ENCODE assay signal across 7 mouse cellular contexts in genomic region chr16:10415976-10416375, GRCm38 (mm10). TPM values are rescaled to one million over a fixed set of nuclear protein-coding genes. Genes with fewer than 3 reads are reported as not detected.
DNase-seq lines count a peak whose midpoint lies in the region; ATAC-seq and TF ChIP-seq lines count a peak whose summit lies in the region.

No protein-coding gene starts in this region.

- H3K9ac ChIP-seq in stomach, postnatal 0 days (ENCODE audit: low read length): no peak overlapping the region
- H3K9ac ChIP-seq in forebrain, embryonic 13.5 days: no peak overlapping the region

- intact Hi-C loops in left cerebral cortex, adult 2 months (cut with DNase I): loop anchor here (1.0 kb wide), 1 partner anchor 105 kb away; no protein-coding TSS in a partner anchor
- intact Hi-C loops in left cerebral cortex, postnatal 36 days (cut with DNase I): no loop called here

- peak; percentile 52 for TF ChIP-seq CTCF in left cerebral cortex, adult 2 months (IDR thresholded peaks at IDR 0.05)
- TF ChIP-seq CTCF in stomach, postnatal 0 days (IDR thresholded peaks at IDR 0.05; ENCODE audit: low read depth): peak; percentile 66

- H3K4me3 ChIP-seq in left cerebral cortex, adult 2 months: no peak overlapping the region
- H3K4me3 ChIP-seq in stomach, postnatal 0 days (ENCODE audit: low read depth, low read length): no peak overlapping the region
- no peak overlapping the region for H3K4me3 ChIP-seq in forebrain, embryonic 13.5 days

- no peak overlapping the region for H3K27ac ChIP-seq in left cerebral cortex, adult 2 months
- H3K27ac ChIP-seq in stomach, postnatal 0 days (replicated peaks): no peak overlapping the region
- no peak overlapping the region for H3K27ac ChIP-seq in forebrain, embryonic 13.5 days

- H3K4me1 ChIP-seq in stomach, postnatal 0 days (replicated peaks; ENCODE audit: control insufficient read depth, insufficient read depth): no peaks in the 10 kb centered on the region
- H3K4me1 ChIP-seq in forebrain, embryonic 13.5 days: peaks cover 15% of the 10 kb centered on the region

- H3K4me2 ChIP-seq in stomach, postnatal 0 days (replicated peaks; ENCODE audit: low read depth): no peak overlapping the region
- H3K4me2 ChIP-seq in forebrain, embryonic 13.5 days: no peak overlapping the region

- no peak for TF ChIP-seq EP300 in stomach, postnatal 0 days (optimal IDR thresholded peaks at IDR 0.05)

- ATAC-seq in stomach, postnatal 0 days (ENCODE audit: low FRiP score, low TSS enrichment): no peak
- ATAC-seq in forebrain, embryonic 13.5 days: no peak

- H3K36me3 ChIP-seq in stomach, postnatal 0 days (ENCODE audit: control insufficient read depth, insufficient read depth, low read length): 0 out of 2 replicates have a peak, but pooled peaks cover 6% of the 10 kb centered on the region
- H3K36me3 ChIP-seq in forebrain, embryonic 13.5 days (ENCODE audit: poor library complexity, severe bottlenecking): peaks cover 75% of the 10 kb centered on the region

- 78% methylated on average over 6 of the region's 6 CpGs for WGBS in stomach, postnatal 0 days
- 80% methylated on average over 6 of the region's 6 CpGs for WGBS in forebrain, embryonic 13.5 days

- H3K27me3 ChIP-seq in stomach, postnatal 0 days (ENCODE audit: control insufficient read depth, insufficient read depth, low read length): no peaks in the 10 kb centered on the region
- H3K27me3 ChIP-seq in forebrain, embryonic 13.5 days: no peaks in the 10 kb centered on the region

- no peak for DNase-seq in left cerebral cortex, adult 2 months (ENCODE audit: extremely low spot score in 1 of 2, low spot score in 2 of 2)
- DNase-seq in left cerebral cortex, postnatal 36 days (ENCODE audit: low spot score in 2 of 2): no peak
- peak; percentile 48 for DNase-seq in adrenal gland, postnatal 10 days
- DNase-seq in cerebellum, postnatal 36 days: peak; percentile 82 to 83
- peak; percentile 25 to 53 for DNase-seq in layer of hippocampus, postnatal 36 days
- no peak for DNase-seq in stomach, postnatal 0 days (ENCODE audit: low spot score)

- no peaks in the 10 kb centered on the region for H3K9me3 ChIP-seq in stomach, postnatal 0 days (ENCODE audit: control insufficient read depth, low read length)
- H3K9me3 ChIP-seq in forebrain, embryonic 13.5 days (replicated peaks): peaks cover 4% of the 10 kb centered on the region; the same call in 1 of the 2 replicates

RNA-seq across cellular contexts. Expression of gene Nubp1, which starts 4.2 kb away (rescaled TPM):
- 10 to 100 TPM; 16.9 to 17.5 TPM for total RNA-seq in left cerebral cortex, adult 2 months (2021)
- total RNA-seq in left cerebral cortex, postnatal 36 days (2021): 10 to 100 TPM; 17.4 to 17.6 TPM
- total RNA-seq in adrenal gland, postnatal 10 days (2021): 10 to 100 TPM; 22.2 to 23.3 TPM
- 10 to 100 TPM; 16.4 to 18.1 TPM for total RNA-seq in layer of hippocampus, postnatal 36 days (2021)
- 31.0 and 33.8 TPM in 2 replicates for polyA plus RNA-seq in stomach, postnatal 0 days (2015; fragmentation: Nextera tagmentation; extraction: Ambion mirVana)
- polyA plus RNA-seq in forebrain, embryonic 13.5 days (2015; fragmentation: Nextera tagmentation; extraction: Ambion mirVana): 51.9 and 56.4 TPM in 2 replicates

RNA-seq across cellular contexts. Expression of gene Tekt5, which starts 20.7 kb away (rescaled TPM):
- 1 to 10 TPM; 7.9 to 9.2 TPM for total RNA-seq in left cerebral cortex, adult 2 months (2021)
- 1 to 10 TPM; 7.8 to 8.7 TPM for total RNA-seq in left cerebral cortex, postnatal 36 days (2021)
- under 1 TPM in 1 of 2 experiments, not detected in 1; 0.15 TPM for total RNA-seq in adrenal gland, postnatal 10 days (2021)
- total RNA-seq in layer of hippocampus, postnatal 36 days (2021): 1 to 10 TPM; 5.2 to 5.5 TPM
- polyA plus RNA-seq in stomach, postnatal 0 days (2015; fragmentation: Nextera tagmentation; extraction: Ambion mirVana): 0.74 and 1.0 TPM in 2 replicates
- polyA plus RNA-seq in forebrain, embryonic 13.5 days (2015; fragmentation: Nextera tagmentation; extraction: Ambion mirVana): 0.74 and 1.4 TPM in 2 replicates

RNA-seq across cellular contexts. Expression of gene Tvp23a, which starts 31.2 kb away (rescaled TPM):
- 10 to 100 TPM; 27.2 to 27.3 TPM for total RNA-seq in left cerebral cortex, adult 2 months (2021)
- total RNA-seq in left cerebral cortex, postnatal 36 days (2021): 10 to 100 TPM; 29.8 to 32.2 TPM
- total RNA-seq in adrenal gland, postnatal 10 days (2021): 1 to 10 TPM; 2.6 to 3.2 TPM
- 10 to 100 TPM; 23.4 to 26.2 TPM for total RNA-seq in layer of hippocampus, postnatal 36 days (2021)
- polyA plus RNA-seq in stomach, postnatal 0 days (2015; fragmentation: Nextera tagmentation; extraction: Ambion mirVana): 1.9 and 2.4 TPM in 2 replicates
- polyA plus RNA-seq in forebrain, embryonic 13.5 days (2015; fragmentation: Nextera tagmentation; extraction: Ambion mirVana): 37.1 and 39.8 TPM in 2 replicates

Comparison
In these comparisons a context has a peak if more than half of its experiments do, and no peak if none do; other contexts are left out.
1. DNase-seq: peak in adrenal gland, postnatal 10 days (single experiment), cerebellum, postnatal 36 days (2 of 2) and layer of hippocampus, postnatal 36 days (2 of 2); none in left cerebral cortex, adult 2 months (0 of 2), left cerebral cortex, postnatal 36 days (0 of 2) and stomach, postnatal 0 days (single experiment).
2. RNA of gene Tekt5, which starts 20.7 kb away (total RNA-seq): 7.9 to 9.2 TPM in left cerebral cortex, adult 2 months, 7.8 to 8.7 TPM in left cerebral cortex, postnatal 36 days and 5.2 to 5.5 TPM in layer of hippocampus, postnatal 36 days; 0.15 TPM in adrenal gland, postnatal 10 days; every median in the first group is over 4 times any median in the second.
3. RNA of gene Tvp23a, which starts 31.2 kb away (total RNA-seq): 29.8 to 32.2 TPM in left cerebral cortex, postnatal 36 days, 27.2 to 27.3 TPM in left cerebral cortex, adult 2 months and 23.4 to 26.2 TPM in layer of hippocampus, postnatal 36 days; 2.6 to 3.2 TPM in adrenal gland, postnatal 10 days; every median in the first group is over 4 times any median in the second.